Mouse (Mus musculus) testis, postnatal 10 days (tissue): ENCODE measurements around the gene Amz1.
A peak's percentile ranks its signal among the peaks of the same experiment; 100 is the strongest.

ENCODE experiments used
- DNase-seq: peaks from one replicate; pipeline ENCODE4 v3.0.0; 2021; ENCODE audit warnings: low spot score

The Amz1 gene

GRCm38 (mm10) chr5:140726062-140726839, 2.3 kb downstream of the Amz1 start:
- no peak for DNase-seq

GRCm38 (mm10) chr5:140726946-140727740, 3.2 kb downstream of the Amz1 start:
- no peak for DNase-seq

DNA sequence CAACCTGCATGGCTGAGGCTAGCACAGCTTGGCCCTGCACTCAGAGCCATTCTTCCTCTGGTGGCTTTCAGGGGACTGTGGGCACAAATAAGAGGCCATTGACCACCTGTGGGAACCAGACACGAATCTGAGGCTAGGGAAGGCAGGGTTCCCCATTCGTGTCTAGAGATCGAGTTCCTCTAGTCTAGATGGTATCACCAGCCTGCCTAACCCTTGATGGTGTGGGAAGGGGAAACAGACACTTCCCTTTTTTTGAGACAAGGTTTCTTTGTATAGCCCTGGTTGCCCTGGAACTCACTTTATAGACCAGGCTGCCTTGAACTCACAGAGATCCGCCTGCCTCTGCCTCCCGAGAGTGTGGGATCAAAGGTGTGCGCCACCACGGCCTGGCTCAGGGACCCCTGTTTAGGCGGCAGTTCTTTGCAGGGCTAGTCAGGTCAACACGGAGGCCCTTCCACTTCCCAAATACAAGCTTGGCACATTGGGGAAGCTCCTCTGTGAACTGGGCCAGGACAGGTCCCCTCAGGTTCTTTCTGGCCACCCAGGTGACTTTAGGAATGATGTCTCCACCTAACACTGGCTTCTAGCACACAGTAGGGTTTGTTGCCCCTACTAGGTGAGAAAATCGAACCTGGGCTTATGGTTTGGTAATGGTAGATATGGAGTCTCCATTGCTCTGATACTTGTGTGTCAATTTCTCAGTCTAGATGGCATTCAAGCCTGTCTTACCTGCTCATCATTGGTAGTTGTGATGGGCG, 7.3 kb downstream of the Amz1 start:
- no peak for DNase-seq

DNA sequence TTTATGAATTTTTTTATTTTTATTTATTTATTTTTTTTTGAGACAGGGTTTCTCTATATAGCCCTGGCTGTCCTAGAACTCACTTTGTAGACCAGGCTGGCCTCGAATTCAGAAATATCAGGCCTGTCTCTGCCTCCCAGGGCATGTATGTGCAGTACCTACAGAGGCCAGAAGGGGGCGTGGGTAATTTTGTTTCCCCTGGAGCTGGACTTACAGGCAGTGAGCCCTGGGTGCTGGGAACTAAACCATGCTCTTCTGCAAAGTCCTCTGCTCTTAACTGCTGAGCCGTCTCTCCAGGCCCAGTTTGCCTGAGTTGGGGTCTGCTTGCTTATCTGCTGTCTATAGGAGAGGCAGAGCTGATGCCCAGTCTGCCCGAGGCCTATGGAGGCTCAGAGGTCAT, 8.3 kb downstream of the Amz1 start:
- peak; percentile 69 for DNase-seq

GRCm38 (mm10) chr5:140733336-140733735, 9.4 kb downstream of the Amz1 start:
- no peak for DNase-seq

- no peak for DNase-seq
These were observed 11.4 kb downstream of the Amz1 start for GRCm38 (mm10) chr5:140735297-140735696.

GRCm38 (mm10) chr5:140736166-140736565, 12.2 kb downstream of the Amz1 start:
- no peak for DNase-seq

DNA sequence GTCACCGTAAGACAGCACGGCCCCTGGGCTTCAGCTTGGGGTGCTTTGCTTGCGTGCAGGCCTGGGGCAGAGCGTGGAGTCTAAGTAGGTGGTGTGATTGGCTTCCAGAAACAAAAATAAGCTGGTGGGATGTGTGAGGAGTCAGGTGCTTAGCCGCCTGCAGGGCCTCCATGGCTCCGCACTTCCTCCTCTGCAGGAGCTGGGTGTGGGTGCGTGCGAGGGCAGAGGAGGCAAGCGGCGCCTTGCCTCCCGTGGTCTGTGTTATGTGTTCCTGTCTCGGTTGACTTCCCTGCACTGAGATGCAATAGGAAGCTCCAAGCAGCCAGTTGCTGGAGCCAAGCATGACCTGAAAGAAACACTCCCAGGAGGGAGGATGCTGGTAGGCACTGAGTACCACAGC, 15.9 kb downstream of the Amz1 start:
- DNase-seq: no peak

- no peak for DNase-seq
These were observed 17.1 kb downstream of the Amz1 start for GRCm38 (mm10) chr5:140741040-140741439.

DNA sequence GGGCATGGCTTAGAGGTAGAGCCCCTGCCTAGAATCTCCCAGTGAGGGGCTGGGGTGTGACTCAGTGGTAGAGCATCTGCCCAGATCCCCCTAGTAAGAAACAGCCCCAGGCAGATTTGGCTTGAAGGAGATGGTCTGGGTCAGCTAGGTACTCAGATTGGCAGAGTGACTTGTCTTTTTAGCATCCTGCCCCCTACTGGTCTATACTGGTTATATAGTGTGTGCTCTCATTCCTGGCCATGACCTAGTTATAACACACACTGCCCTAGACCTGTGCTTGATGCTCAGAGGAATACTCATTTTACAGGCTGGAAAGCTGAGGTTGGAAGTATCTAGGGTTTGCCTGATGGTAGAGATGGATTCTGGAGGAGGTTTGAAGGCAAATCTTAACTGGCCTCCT, 17.9 kb downstream of the Amz1 start:
- DNase-seq: no peak

DNA sequence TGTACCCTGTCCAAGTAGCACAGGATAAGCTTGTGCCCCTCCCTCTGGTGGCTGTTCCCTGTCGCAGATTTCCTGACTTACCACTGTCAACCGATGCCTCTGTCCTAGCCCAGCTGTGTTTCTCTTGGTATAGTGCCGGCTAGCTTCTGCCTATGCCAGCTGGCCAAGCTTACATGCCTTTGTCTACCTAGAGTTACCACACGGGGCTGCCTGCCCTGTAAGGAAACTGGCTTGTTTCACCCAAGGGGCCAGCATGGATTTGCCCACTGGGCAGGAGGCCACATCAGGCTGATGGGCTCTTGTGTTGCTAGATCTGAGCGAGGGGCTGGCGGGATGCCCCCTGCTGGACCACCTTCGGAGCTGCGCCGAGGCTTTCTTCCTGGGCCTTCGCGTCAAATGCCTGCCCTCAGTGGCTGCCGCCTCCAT, 19.8 kb downstream of the Amz1 start:
- no peak for DNase-seq

DNA sequence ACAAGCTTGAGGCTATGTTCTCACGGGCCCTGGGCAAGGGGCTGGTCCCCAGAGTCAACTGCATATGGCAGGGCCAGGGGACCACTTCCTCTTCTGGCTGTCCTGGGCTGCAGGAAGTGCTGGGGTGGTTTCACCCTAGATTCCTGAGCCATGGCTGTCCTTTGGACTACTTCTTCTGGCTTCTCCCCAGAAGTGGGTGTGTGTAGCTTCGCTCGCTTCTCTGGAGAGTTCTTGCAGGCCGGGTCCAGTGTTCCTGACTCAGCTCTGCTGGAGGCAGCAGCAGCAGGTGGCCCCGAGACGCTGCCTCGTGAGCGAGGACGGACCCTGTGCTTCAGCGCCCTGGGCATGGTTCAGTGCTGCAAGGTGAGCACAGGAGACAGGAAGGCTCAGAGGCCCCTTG, 24.5 kb downstream of the Amz1 start:
- no peak for DNase-seq

- DNase-seq: peak; percentile 84
These were observed 25.3 kb downstream of the Amz1 start for GRCm38 (mm10) chr5:140749062-140749875.

- DNase-seq: peak; percentile 80
These were observed 27.0 kb downstream of the Amz1 start for GRCm38 (mm10) chr5:140750925-140751324.

DNA sequence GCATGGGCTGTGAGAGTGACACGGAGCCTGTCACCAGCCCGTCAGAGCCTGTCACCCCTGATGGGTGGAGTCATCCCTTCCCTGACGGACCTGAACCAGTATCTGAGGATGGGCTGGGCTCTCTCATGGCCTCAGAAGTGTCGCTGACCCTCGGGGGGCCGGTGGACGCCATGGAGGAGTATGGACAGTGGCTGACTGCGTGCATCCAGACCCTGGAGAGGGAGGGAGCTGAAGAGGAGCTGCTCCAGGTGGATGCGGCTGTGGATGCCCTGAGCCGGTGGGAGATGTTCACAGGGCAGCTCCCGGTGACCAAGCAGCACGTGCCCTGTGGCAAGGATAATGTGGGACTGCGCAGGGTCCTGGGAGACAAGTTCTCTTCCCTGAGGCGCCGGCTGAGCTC, 28.1 kb downstream of the Amz1 start:
- DNase-seq: no peak

- DNase-seq: no peak
These were observed 28.7 kb downstream of the Amz1 start for GRCm38 (mm10) chr5:140752639-140753038.

- no peak for DNase-seq
These were observed 29.3 kb downstream of the Amz1 start for GRCm38 (mm10) chr5:140753223-140753622.

- no peak for DNase-seq
These were observed 34.9 kb downstream of the Amz1 start for GRCm38 (mm10) chr5:140758864-140759263.

DNA sequence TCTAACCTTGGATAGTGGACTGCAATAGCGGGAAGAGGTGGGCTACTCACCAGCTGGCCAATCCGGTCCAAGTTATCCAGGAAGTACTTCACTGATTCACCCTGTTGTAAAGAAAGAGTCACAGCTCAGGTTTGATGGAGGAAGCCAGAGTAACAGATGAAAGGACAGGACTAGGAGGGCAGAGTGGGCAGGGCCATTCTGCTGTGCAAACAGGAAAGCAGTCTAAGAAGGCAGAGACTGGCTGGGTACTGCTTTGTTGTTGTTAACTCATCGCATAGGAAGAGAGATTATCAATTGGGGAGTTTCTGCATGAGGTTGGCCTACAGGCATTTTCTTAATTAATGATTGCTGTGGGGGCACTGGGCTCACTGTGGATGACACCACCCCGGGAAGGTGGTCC, 38.6 kb downstream of the Amz1 start:
- DNase-seq: no peak

DNA sequence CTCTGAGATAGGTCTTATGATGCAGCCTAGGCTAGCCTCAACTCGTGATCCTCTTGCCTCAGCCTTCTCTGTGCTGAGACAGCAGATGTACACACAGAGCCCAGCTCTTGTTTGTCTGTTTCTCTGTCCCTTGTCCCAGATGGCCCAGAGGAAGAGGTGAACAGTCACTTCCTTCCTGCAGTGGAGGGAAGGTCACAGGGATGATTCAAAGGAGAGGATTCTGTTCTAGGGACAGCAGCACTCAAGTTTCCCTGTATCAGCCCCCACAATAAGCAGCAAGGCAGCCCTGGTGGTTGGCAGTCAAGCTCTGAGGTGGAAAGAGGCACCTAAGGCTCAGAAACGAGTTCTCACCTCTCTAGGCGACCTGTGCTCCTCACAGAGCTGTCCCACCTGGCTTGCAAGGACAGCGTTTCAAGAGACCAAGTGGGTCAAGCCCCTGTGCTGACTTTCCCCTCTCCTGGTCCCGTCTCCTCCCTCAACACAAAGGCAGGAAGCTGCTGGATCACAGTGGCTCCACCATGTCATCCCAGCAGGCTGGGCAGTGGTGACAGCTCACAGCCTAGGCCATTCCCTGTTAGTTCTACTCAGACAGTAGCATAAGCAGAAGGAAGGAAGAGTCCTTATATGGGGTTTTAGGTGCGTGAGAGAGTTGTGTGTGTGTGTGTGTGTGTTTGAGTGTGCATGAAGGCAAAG, 41.1 kb downstream of the Amz1 start:
- no peak for DNase-seq

DNA sequence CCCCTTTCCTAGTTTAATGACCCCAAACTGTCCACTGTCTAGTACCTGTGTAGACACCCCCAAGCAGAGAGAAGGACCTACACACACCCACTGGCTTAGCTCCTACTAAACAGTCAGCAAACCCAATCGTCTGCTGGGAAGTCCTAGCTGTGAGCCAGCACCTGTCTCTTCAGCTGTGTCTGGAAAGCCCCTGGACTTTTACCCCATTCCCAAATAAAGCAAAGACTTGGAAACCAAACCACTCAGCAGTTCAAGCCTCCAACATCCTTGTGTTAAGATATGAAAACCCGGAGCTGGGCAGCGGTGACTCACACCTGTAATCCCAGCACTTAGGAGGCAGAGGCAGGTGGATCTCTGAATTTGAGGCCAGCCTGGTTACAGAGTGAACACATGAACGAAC, 42.6 kb downstream of the Amz1 start:
- no peak for DNase-seq
